In the genomic region with DNA sequence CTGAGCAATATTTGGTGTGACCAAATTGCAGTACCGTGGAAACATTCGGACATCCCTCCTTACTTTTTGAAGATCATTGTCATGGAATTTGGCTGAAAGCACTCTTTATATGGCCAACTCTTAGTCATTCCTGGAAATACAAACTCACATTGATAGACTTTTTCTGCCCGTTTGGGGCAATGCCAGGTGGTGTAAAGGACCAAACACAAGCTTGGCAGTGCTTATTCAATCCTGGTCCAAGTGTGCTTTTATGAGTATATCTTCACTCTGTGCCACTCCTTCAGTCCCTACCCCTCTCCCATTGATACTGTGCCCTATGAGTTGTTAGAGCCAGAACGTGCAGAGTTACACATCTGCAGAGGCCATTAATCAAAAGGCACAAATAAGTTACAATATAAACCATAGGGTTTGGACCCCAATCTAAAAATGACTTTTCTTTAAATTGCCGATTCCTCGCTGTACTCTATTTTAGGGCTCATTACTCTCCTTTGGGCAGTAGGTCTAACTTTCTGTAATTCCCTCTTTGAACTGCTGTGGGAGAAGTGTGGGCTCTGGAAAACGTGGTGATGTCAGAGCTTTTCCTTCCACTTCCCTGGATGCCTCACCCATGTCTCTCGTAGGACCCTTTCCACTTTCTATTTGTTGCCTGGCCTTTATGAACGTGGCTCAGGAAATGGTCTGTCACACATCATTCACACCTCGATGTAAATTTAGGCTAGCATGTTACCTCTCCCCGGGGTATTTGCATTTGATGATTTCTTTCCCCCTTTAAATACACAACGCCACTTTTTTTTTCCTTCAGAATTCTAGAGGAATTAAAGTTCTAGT, we compare ENCODE assay signal across 23 mouse cellular contexts.
DNase-seq lines count a peak whose midpoint lies in the region; ATAC-seq and TF ChIP-seq lines count a peak whose summit lies in the region.
"Had no signal": no experiment of that assay in that cellular context is flagged by ENCODE, and none has a peak within 500 bp of the region (broad histone marks: within the 10 kb centered on the region; RNA-seq: fewer than 3 reads in every experiment).

No protein-coding gene starts in this region.

- 72% methylated on average over 12 of the region's 12 CpGs for WGBS in hindbrain, postnatal 0 days
- WGBS in hindbrain, embryonic 11.5 days: 78% methylated on average over 12 of the region's 12 CpGs
- 40% methylated on average over 12 of the region's 12 CpGs for WGBS in limb, embryonic 15.5 days

- H3K4me3 ChIP-seq in hindbrain, postnatal 0 days (ENCODE audit: low read length): no peak overlapping the region
- no peak overlapping the region for H3K4me3 ChIP-seq in hindbrain, embryonic 11.5 days (ENCODE audit: low read depth, low read length)
- H3K4me3 ChIP-seq in limb, embryonic 15.5 days: no peak overlapping the region
- H3K4me3 ChIP-seq: embryonic facial prominence, embryonic 10.5 days; forebrain, embryonic 13.5 days; heart, adult 2 months; hindbrain, embryonic 15.5 days; lung, embryonic 15.5 days; neural tube, embryonic 12.5 days had no signal

- no peaks in the 10 kb centered on the region for H3K36me3 ChIP-seq in hindbrain, postnatal 0 days (ENCODE audit: insufficient read depth, low read length)
- no peaks in the 10 kb centered on the region for H3K36me3 ChIP-seq in hindbrain, embryonic 11.5 days (ENCODE audit: control insufficient read depth, insufficient read depth, low read length)
- H3K36me3 ChIP-seq in limb, embryonic 15.5 days: no peaks in the 10 kb centered on the region
- H3K36me3 ChIP-seq: embryonic facial prominence, embryonic 10.5 days; hindbrain, embryonic 15.5 days; lung, embryonic 15.5 days; neural tube, embryonic 12.5 days had no signal

- H3K27me3 ChIP-seq in hindbrain, postnatal 0 days (ENCODE audit: insufficient read depth, low read length): no peaks in the 10 kb centered on the region
- H3K27me3 ChIP-seq in hindbrain, embryonic 11.5 days (ENCODE audit: control insufficient read depth, insufficient read depth, low read length): no peaks in the 10 kb centered on the region
- no peaks in the 10 kb centered on the region for H3K27me3 ChIP-seq in limb, embryonic 15.5 days
- H3K27me3 ChIP-seq: forebrain, embryonic 13.5 days; hindbrain, embryonic 15.5 days; lung, embryonic 15.5 days; neural tube, embryonic 12.5 days had no signal

- H3K4me1 ChIP-seq in hindbrain, postnatal 0 days (ENCODE audit: insufficient read depth, low read length): no peaks in the 10 kb centered on the region
- no peaks in the 10 kb centered on the region for H3K4me1 ChIP-seq in hindbrain, embryonic 11.5 days (replicated peaks; ENCODE audit: control insufficient read depth, insufficient read depth, low read length)
- H3K4me1 ChIP-seq in limb, embryonic 15.5 days: peaks cover 13% of the 10 kb centered on the region; the same call in 1 of the 2 replicates
- H3K4me1 ChIP-seq: embryonic facial prominence, embryonic 10.5 days; forebrain, embryonic 13.5 days; hindbrain, embryonic 15.5 days; lung, embryonic 15.5 days; neural tube, embryonic 12.5 days had no signal

- H3K4me2 ChIP-seq in hindbrain, postnatal 0 days (ENCODE audit: low read depth, low read length): no peak overlapping the region
- no peak overlapping the region for H3K4me2 ChIP-seq in hindbrain, embryonic 11.5 days (replicated peaks; ENCODE audit: low read depth, low read length)
- no peak overlapping the region for H3K4me2 ChIP-seq in limb, embryonic 15.5 days
- H3K4me2 ChIP-seq: forebrain, embryonic 13.5 days; hindbrain, embryonic 15.5 days; lung, embryonic 15.5 days; midbrain, embryonic 11.5 days; neural tube, embryonic 12.5 days had no signal

- H3K9ac ChIP-seq in hindbrain, postnatal 0 days (replicated peaks; ENCODE audit: low read length): no peak overlapping the region
- H3K9ac ChIP-seq in hindbrain, embryonic 11.5 days (ENCODE audit: low read depth, low read length): no peak overlapping the region
- no peak overlapping the region for H3K9ac ChIP-seq in limb, embryonic 15.5 days
- H3K9ac ChIP-seq: forebrain, embryonic 13.5 days; hindbrain, embryonic 15.5 days; liver, embryonic 14.5 days; lung, embryonic 15.5 days; neural tube, embryonic 12.5 days had no signal

- ATAC-seq in hindbrain, postnatal 0 days: no peak
- no peak for ATAC-seq in hindbrain, embryonic 11.5 days (ENCODE audit: low FRiP score)
- peak; percentile 82 for ATAC-seq in limb, embryonic 15.5 days (ENCODE audit: insufficient number of reproducible peaks, low FRiP score, low TSS enrichment, low read depth)
- no peak for ATAC-seq in activated CD4-positive, CD25-positive, alpha-beta regulatory T cell, adult 4 months
- ATAC-seq: CD4-positive, CD25-positive, alpha-beta regulatory T cell, adult 4 months; forebrain, embryonic 13.5 days; intestine, embryonic 16.5 days had no signal

- no peak for TF ChIP-seq CTCF in hindbrain, postnatal 0 days (IDR thresholded peaks at IDR 0.05; ENCODE audit: low read depth)

- peak; percentile 16 for DNase-seq in adrenal gland, postnatal 14 days
- DNase-seq in adrenal gland, adult 8-10 months: no peak
- DNase-seq in hindbrain, postnatal 0 days (ENCODE audit: low spot score): peak; percentile 37
- no peak for DNase-seq in hindbrain, embryonic 11.5 days (ENCODE audit: low spot score)
- peak; percentile 20 for DNase-seq in fibroblast of lung, adult 2 months (ENCODE audit: low read depth)
- DNase-seq: cerebellum, adult 18-20 months; heart, adult 2 months; heart, postnatal 36 days; right cerebral cortex, postnatal 4 days had no signal

- no peaks in the 10 kb centered on the region for H3K9me3 ChIP-seq in hindbrain, postnatal 0 days (ENCODE audit: low read length)
- no peaks in the 10 kb centered on the region for H3K9me3 ChIP-seq in hindbrain, embryonic 11.5 days (ENCODE audit: control insufficient read depth, low read length)
- H3K9me3 ChIP-seq in limb, embryonic 15.5 days: no peaks in the 10 kb centered on the region
- H3K9me3 ChIP-seq: embryonic facial prominence, embryonic 10.5 days; forebrain, embryonic 13.5 days; hindbrain, embryonic 15.5 days; lung, embryonic 15.5 days; neural tube, embryonic 12.5 days had no signal

- no peak overlapping the region for H3K27ac ChIP-seq in hindbrain, postnatal 0 days
- no peak overlapping the region for H3K27ac ChIP-seq in hindbrain, embryonic 11.5 days (ENCODE audit: low read depth, low read length)
- peak overlapping the region; percentile 68 for H3K27ac ChIP-seq in limb, embryonic 15.5 days
- H3K27ac ChIP-seq: embryonic facial prominence, embryonic 10.5 days; forebrain, embryonic 13.5 days; heart, adult 2 months; hindbrain, embryonic 15.5 days; kidney, postnatal 0 days; liver, embryonic 14.5 days; lung, embryonic 15.5 days; macrophage; neural tube, embryonic 12.5 days; stomach, postnatal 0 days had no signal

Comparison
In these comparisons a context has a peak if more than half of its experiments do, and no peak if none do; other contexts are left out.
1. DNase-seq: peak in adrenal gland, postnatal 14 days (single experiment), hindbrain, postnatal 0 days (single experiment) and fibroblast of lung, adult 2 months (single experiment); none in adrenal gland, adult 8-10 months (single experiment) and hindbrain, embryonic 11.5 days (single experiment).